Mouse (Mus musculus) activated CD4-positive, CD25-positive, alpha-beta regulatory T cell, adult 4 months (primary cell): Measurements from ENCODE around the gene Rad1. TPM values are rescaled to one million over a fixed set of nuclear protein-coding genes. Genes with fewer than 3 reads are reported as not detected.
A peak's percentile ranks its signal among the peaks of the same experiment; 100 is the strongest.
"Not testable (repeated sequence)": the region's sequence is repeated elsewhere in the genome, so short reads cannot be mapped to it uniquely, and the experiment has no call there.

Experiments used
- ATAC-seq: one replicate; pipeline ENCODE4 v1.8.0; 2017
- polyA plus RNA-seq, 2 experiments: library from polyadenylated mRNA; unstranded; fragments of 100-300 nt; shearing (Covaris generic); gene quantifications; one replicate each; pipeline ENCODE4 v1.2.1; 2017

Rad1 gene
- polyA plus RNA-seq, result 10 to 100 TPM; 26.8 TPM

GRCm38 (mm10) chr15:10485484-10486364 is at the start of gene Rad1, which contains the start of gene Brix1:
TSS of gene Rad1 (plus strand) at chr15:10486018.
TSS of gene Brix1 (minus strand) at chr15:10485947.
- ATAC-seq, result peak; percentile 98

- ATAC-seq, result no peak
Measured at GRCm38 (mm10) chr15:10436893-10437292, 48.9 kb upstream of the Rad1 start.

- ATAC-seq, result no peak
Measured at GRCm38 (mm10) chr15:10439963-10440362, 45.9 kb upstream of the Rad1 start.

GRCm38 (mm10) chr15:10441493-10441892 is 44.3 kb upstream of the Rad1 start:
- no peak for ATAC-seq

GRCm38 (mm10) chr15:10442275-10442674 is 43.5 kb upstream of the Rad1 start:
- no peak for ATAC-seq

- no peak for ATAC-seq
Measured at GRCm38 (mm10) chr15:10447102-10447501, 38.7 kb upstream of the Rad1 start.

GRCm38 (mm10) chr15:10460986-10461385 is 24.8 kb upstream of the Rad1 start:
- ATAC-seq, result no peak

GRCm38 (mm10) chr15:10463555-10463954 is 22.3 kb upstream of the Rad1 start:
- no peak for ATAC-seq

GRCm38 (mm10) chr15:10464678-10465077 is 21.1 kb upstream of the Rad1 start:
- no peak for ATAC-seq

- ATAC-seq, result no peak
Measured at GRCm38 (mm10) chr15:10468761-10469160, 17.1 kb upstream of the Rad1 start.

GRCm38 (mm10) chr15:10469641-10470150 is 16.1 kb upstream of the Rad1 start:
- peak; percentile 15 for ATAC-seq

- ATAC-seq, result peak; percentile 80
Measured at GRCm38 (mm10) chr15:10470151-10470831, 15.5 kb upstream of the Rad1 start, which contains the start of gene Dnajc21. TSS of gene Dnajc21 (minus strand) at chr15:10470516.

GRCm38 (mm10) chr15:10470941-10471340 is 14.9 kb upstream of the Rad1 start:
- ATAC-seq, result no peak

- ATAC-seq, result peak; percentile 25
Measured at GRCm38 (mm10) chr15:10486365-10486839, 584 bp downstream of the Rad1 start.

- no peak for ATAC-seq
Measured at GRCm38 (mm10) chr15:10487246-10487645, 1.4 kb downstream of the Rad1 start.

GRCm38 (mm10) chr15:10490101-10490500 is 4.3 kb downstream of the Rad1 start:
- no peak for ATAC-seq

GRCm38 (mm10) chr15:10495944-10496343 is 10.1 kb downstream of the Rad1 start:
- no peak for ATAC-seq

- ATAC-seq, result not testable (repeated sequence)
Measured at GRCm38 (mm10) chr15:10496696-10497095, 10.9 kb downstream of the Rad1 start.

- no peak for ATAC-seq
Measured at GRCm38 (mm10) chr15:10499593-10499992, 13.8 kb downstream of the Rad1 start.

- ATAC-seq, result no peak
Measured at GRCm38 (mm10) chr15:10500035-10500434, 14.2 kb downstream of the Rad1 start.

GRCm38 (mm10) chr15:10500838-10501719 is 15.3 kb downstream of the Rad1 start:
- no peak for ATAC-seq

- ATAC-seq, result no peak
Measured at GRCm38 (mm10) chr15:10506099-10506498, 20.3 kb downstream of the Rad1 start.
